Comparison of ENCODE assay signal across 8 mouse cellular contexts in the genomic region with DNA sequence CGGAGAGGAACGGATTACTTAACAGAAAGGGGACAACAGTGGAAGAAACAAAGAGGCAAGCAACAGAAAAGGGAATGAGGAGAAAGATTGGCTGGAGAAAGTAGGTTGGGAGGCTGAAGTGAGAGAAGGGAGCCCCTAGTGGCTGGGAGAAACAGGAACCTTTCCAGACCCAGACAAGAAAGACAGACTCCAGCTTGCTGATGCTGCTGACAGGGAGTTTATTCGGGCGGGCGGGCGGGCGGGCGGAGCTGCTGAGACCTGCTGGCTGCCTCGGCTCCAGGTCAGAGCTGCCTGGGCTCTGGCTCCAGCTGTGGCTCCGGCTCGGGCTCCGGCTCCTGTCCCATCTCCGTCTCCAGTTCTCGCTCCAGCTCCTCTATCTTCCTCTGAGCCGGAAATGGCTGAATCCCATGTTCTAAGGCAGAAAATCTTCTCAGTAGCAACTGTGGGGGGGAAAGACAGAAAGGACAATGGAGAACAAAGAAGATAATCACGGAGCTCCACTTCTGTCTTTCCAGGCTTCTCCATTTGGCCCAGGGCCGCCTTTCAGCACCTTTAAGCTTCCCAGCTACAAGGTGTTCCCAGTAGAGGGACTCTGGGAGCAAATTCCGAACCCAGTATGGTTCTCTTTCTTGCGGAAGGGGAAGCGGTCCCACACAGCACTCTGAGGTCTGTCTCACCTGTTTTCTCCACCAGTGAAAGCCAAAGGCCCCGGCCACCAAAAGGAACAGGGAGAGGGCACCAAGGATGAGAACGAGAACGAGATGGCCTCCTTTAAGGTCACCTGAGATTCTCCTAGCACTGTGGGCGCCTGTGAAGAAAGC. TPM values are rescaled to one million over a fixed set of nuclear protein-coding genes. Genes with fewer than 3 reads are reported as not detected.
DNase-seq lines count a peak whose midpoint lies in the region; ATAC-seq lines count a peak whose summit lies in the region.

No protein-coding gene starts in this region.

- no peaks in the 10 kb centered on the region for H3K9me3 ChIP-seq in intestine, embryonic 16.5 days (ENCODE audit: control insufficient read depth, low read length)

- 10% methylated on average over 24 of the region's 24 CpGs for WGBS in intestine, embryonic 16.5 days

- no peaks in the 10 kb centered on the region for H3K27me3 ChIP-seq in intestine, embryonic 16.5 days (replicated peaks; ENCODE audit: control insufficient read depth, insufficient read depth, low read length)
- no peaks in the 10 kb centered on the region for H3K27me3 ChIP-seq in splenic B cell, adult 2 months (ENCODE audit: control insufficient read depth, insufficient read depth, low read length, poor library complexity, severe bottlenecking)

- peak; percentile 83 for ATAC-seq in intestine, embryonic 16.5 days

- peak overlapping the region; percentile 58 for H3K4me3 ChIP-seq in intestine, embryonic 16.5 days (ENCODE audit: low read length)

- peak; percentile 30 to 61 for DNase-seq in spleen, postnatal 10 days (ENCODE audit: low spot score in 2 of 2)
- no peak for DNase-seq in spleen, adult 12 weeks (ENCODE audit: low spot score)
- peak; percentile 88 for DNase-seq in embryo, embryonic 11 days
- DNase-seq in gastrocnemius, postnatal 14 days: peak; percentile 67
- DNase-seq in left cerebral cortex, postnatal 36 days (ENCODE audit: low spot score in 2 of 2): peak; percentile 70 to 78
- peak; percentile 85 for DNase-seq in mesoderm, embryonic 11.5 days (ENCODE audit: low read depth, low spot score)
- DNase-seq in splenic B cell, adult 2 months (ENCODE audit: low read depth, low spot score): peak; percentile 58

- H3K4me2 ChIP-seq in intestine, embryonic 16.5 days (ENCODE audit: low read depth, low read length): peak overlapping the region; percentile 91

- peaks cover 6% of the 10 kb centered on the region; the same call in 1 of the 2 replicates for H3K4me1 ChIP-seq in intestine, embryonic 16.5 days (ENCODE audit: control insufficient read depth, insufficient read depth, low read length)

- H3K36me3 ChIP-seq in intestine, embryonic 16.5 days (ENCODE audit: control insufficient read depth, insufficient read depth, low read length): no peaks in the 10 kb centered on the region
- no peaks in the 10 kb centered on the region for H3K36me3 ChIP-seq in splenic B cell, adult 2 months (ENCODE audit: control insufficient read depth, insufficient read depth, low read length, poor library complexity, severe bottlenecking)

- H3K27ac ChIP-seq in intestine, embryonic 16.5 days (ENCODE audit: low read length): peak overlapping the region; percentile 96

- peak overlapping the region; percentile 74 for H3K9ac ChIP-seq in intestine, embryonic 16.5 days (ENCODE audit: low read depth, low read length)

- intact Hi-C loops in gastrocnemius, postnatal 14 days (cut with DNase I; ENCODE audit: low total_unique reads): loop anchor here (5.0 kb wide), 2 partner anchors 42 to 178 kb away; partner anchors contain the start of gene Gpr162
- intact Hi-C loops in left cerebral cortex, postnatal 36 days (cut with DNase I): loop anchor here (1.0 kb wide), 3 partner anchors 13 to 44 kb away; partner anchors contain the start of gene Mlf2

RNA-seq across cellular contexts. Expression of gene Lag3, which starts 7.1 kb away (rescaled TPM):
- total RNA-seq in gastrocnemius, postnatal 14 days (2021): under 1 TPM; 0.43 to 0.62 TPM
- polyA plus RNA-seq in intestine, embryonic 16.5 days (2015; fragmentation: Nextera tagmentation; extraction: Ambion mirVana): 1.9 TPM in 2 replicates
- 1 to 10 TPM; 2.7 to 3.1 TPM for total RNA-seq in left cerebral cortex, postnatal 36 days (2021)

RNA-seq across cellular contexts. Expression of gene Ptms, which starts 15.5 kb away (rescaled TPM):
- 100 to 1,000 TPM; 225 to 266 TPM for total RNA-seq in gastrocnemius, postnatal 14 days (2021)
- 87.8 and 173 TPM in 2 replicates for polyA plus RNA-seq in intestine, embryonic 16.5 days (2015; fragmentation: Nextera tagmentation; extraction: Ambion mirVana)
- total RNA-seq in left cerebral cortex, postnatal 36 days (2021): 1,000 to 10,000 TPM in 1 of 2 experiments, 100 to 1,000 TPM in 1; 913 to 1,047 TPM

RNA-seq across cellular contexts. Expression of gene Cd4, which starts 16.4 kb away (rescaled TPM):
- under 1 TPM; 0.27 to 0.51 TPM for total RNA-seq in gastrocnemius, postnatal 14 days (2021)
- polyA plus RNA-seq in intestine, embryonic 16.5 days (2015; fragmentation: Nextera tagmentation; extraction: Ambion mirVana): 0.44 and 0.70 TPM in 2 replicates
- 1 to 10 TPM; 5.4 to 5.8 TPM for total RNA-seq in left cerebral cortex, postnatal 36 days (2021)

RNA-seq across cellular contexts. Expression of gene Mlf2, which starts 26.8 kb away (rescaled TPM):
- total RNA-seq in gastrocnemius, postnatal 14 days (2021): 100 to 1,000 TPM; 250 to 257 TPM
- 296 and 299 TPM in 2 replicates for polyA plus RNA-seq in intestine, embryonic 16.5 days (2015; fragmentation: Nextera tagmentation; extraction: Ambion mirVana)
- 100 to 1,000 TPM; 606 to 697 TPM for total RNA-seq in left cerebral cortex, postnatal 36 days (2021)

RNA-seq across cellular contexts. Expression of gene Gpr162, which starts 40.6 kb away (rescaled TPM):
- total RNA-seq in gastrocnemius, postnatal 14 days (2021): under 1 TPM; 0.33 to 0.45 TPM
- polyA plus RNA-seq in intestine, embryonic 16.5 days (2015; fragmentation: Nextera tagmentation; extraction: Ambion mirVana): 0.75 and 0.77 TPM in 2 replicates
- 100 to 1,000 TPM; 218 to 235 TPM for total RNA-seq in left cerebral cortex, postnatal 36 days (2021)

Comparison
In these comparisons a context has a peak if more than half of its experiments do, and no peak if none do; other contexts are left out.
1. RNA of gene Cd4, which starts 16.4 kb away (total RNA-seq): 5.4 to 5.8 TPM in left cerebral cortex, postnatal 36 days; 0.27 to 0.51 TPM in gastrocnemius, postnatal 14 days; every median in the first group is over 4 times any median in the second.